Mouse (Mus musculus): ENCODE measurements around the gene Mapre3. TPM values are rescaled to one million over a fixed set of nuclear protein-coding genes. Genes with fewer than 3 reads are reported as not detected.
A peak's percentile ranks its signal among the peaks of the same experiment; 100 is the strongest.

Mapre3 gene
- polyA plus RNA-seq (2015; fragmentation: Nextera tagmentation; extraction: Ambion mirVana): 138 and 157 TPM in 2 replicates

DNA sequence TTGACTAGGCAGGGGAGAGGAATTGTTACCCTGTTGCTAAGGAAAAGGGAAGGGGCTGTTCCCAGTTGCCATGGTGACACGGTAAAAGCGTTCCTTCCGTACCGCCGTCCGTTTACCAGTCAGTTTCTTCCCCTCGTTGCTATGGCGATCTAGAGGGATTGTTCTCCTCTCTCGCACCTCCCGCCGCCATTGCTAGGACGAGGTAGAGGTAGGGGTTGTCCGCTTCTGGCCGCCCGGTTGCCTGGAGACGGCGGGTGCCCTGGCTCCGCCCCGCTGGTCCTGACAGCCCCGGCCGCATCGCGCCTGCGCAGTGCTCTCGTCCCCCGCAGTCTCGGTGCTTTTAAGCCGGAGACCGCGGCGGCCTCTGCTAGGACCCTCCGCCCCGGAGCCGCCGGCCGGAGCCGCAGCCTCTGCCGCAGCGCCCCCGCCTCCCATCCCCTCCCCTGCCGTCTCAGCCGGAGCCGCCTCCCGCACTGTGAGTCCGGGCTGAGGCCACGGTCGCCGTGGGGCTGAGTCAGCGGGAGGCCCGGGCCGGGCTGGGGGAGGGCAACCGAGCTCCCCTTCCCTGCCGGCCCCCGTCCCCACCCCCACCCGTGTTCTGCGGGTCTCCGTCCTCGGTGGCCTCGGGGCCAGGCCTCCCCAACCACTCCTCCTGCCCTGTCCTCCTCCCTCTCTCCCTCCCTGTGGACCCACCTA is at the start of gene Mapre3:
Gene Mapre3 (plus strand): TSS at position 218 of the 696 bp plus-strand sequence.
- H3K27ac ChIP-seq (replicated peaks): peak within 1 kb of the TSS; percentile 94
- H3K36me3 ChIP-seq: no peaks in the 10 kb centered on the region
- peak within 1 kb of the TSS; percentile 69 for H3K4me2 ChIP-seq
- 0% methylated on average over 46 of the region's 59 CpGs for WGBS
- peak within 1 kb of the TSS; percentile 79 for H3K4me3 ChIP-seq
- H3K9ac ChIP-seq: peak within 1 kb of the TSS; percentile 90
- peak; percentile 97 for ATAC-seq (ENCODE audit: low FRiP score, low read depth)
- no peaks in the 10 kb centered on the region for H3K27me3 ChIP-seq
- no peaks in the 10 kb centered on the region for H3K9me3 ChIP-seq
- H3K4me1 ChIP-seq (replicated peaks): peaks cover 41% of the 10 kb centered on the region

GRCm38 (mm10) chr5:30765596-30766370 is 48.7 kb upstream of the Mapre3 start:
- Histone ChIP-seq H3K4me1 (replicated peaks) (peaks cover 73% of the 10 kb centered on the region), H3K27ac (replicated peaks) (peak overlapping the region; percentile 23), H3K36me3 (0 out of 2 replicates have a peak, but pooled peaks cover 4% of the 10 kb centered on the region), H3K4me3 (no peak overlapping the region), H3K9ac (no peak overlapping the region), H3K27me3 (no peaks in the 10 kb centered on the region), H3K4me2 (no peak overlapping the region), H3K9me3 (no peaks in the 10 kb centered on the region)
- peak; percentile 21 for ATAC-seq (ENCODE audit: low FRiP score, low read depth)
- WGBS: 59% methylated on average over 12 of the region's 12 CpGs

DNA sequence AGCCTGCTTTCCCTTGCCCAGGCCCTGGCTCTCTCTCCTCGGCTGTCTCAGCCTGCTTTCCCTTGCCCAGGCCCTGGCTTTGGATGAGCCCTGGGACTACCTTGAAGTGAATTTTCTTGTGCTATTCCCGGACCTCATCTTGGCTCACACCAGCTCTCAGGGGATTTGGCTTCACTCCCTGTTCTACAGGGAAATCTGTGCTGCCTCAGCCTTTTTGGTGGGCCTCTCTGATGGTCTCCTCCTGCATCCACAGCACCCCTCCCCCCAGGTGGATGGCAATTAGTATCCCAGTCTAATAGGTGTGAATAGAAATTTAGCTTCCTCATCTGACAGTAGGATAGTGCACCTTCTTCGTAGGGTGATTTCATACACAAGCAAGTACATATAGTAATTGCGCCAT is 46.4 kb upstream of the Mapre3 start:
- Histone ChIP-seq H3K27me3 (no peaks in the 10 kb centered on the region), H3K9ac (no peak overlapping the region), H3K9me3 (no peaks in the 10 kb centered on the region), H3K4me1 (replicated peaks) (peaks cover 72% of the 10 kb centered on the region), H3K27ac (replicated peaks) (peak overlapping the region; percentile 41), H3K36me3 (0 out of 2 replicates have a peak, but pooled peaks cover 4% of the 10 kb centered on the region), H3K4me3 (no peak overlapping the region), H3K4me2 (no peak overlapping the region)
- ATAC-seq (ENCODE audit: low FRiP score, low read depth): no peak
- 49% methylated on average over 4 of the region's 4 CpGs for WGBS

DNA sequence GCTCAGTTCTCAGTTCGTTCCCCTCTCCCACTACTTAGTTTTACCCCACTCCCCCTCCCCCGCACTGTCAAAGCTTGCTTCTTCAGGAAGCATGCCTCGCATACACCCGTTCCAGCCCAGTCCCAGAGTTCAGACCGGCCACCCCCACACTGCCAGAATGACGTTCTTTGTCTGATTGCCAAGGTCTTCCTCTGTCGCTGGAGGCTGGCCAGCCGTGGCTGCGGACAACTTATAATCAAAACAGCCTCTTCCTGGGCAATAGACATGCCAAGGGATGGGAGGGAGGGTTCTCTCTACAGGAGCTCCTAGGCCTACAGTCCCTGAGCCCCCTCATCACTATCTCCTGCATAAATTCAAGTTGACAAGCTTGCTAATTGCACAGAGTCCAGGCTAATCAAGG is 45.8 kb upstream of the Mapre3 start:
- WGBS: 14% methylated on average over 9 of the region's 9 CpGs
- no peak overlapping the region for H3K9ac ChIP-seq

DNA sequence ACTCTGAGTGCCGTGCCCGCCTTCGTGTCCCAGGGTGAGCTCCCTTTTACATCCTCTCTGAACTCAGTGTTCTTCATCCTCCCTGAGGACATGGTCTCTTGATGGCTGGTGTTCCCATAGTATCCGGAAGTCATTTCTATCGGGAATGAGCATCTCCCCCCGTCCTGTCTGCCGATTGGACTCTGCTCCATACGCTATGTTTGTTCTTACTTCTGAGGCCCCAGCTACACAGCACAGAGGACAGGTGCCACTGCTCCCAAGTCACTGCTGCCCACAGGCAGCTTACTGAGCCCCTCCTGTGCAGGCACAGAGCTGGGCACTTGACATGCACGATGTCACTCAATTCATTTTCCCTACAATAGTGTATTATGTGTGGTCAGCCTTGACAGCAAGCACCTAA is 45.4 kb upstream of the Mapre3 start:
- Histone ChIP-seq H3K9ac (no peak overlapping the region), H3K27me3 (no peaks in the 10 kb centered on the region), H3K36me3 (0 out of 2 replicates have a peak, but pooled peaks cover 4% of the 10 kb centered on the region), H3K9me3 (no peaks in the 10 kb centered on the region), H3K27ac (replicated peaks) (peak overlapping the region; percentile 41; the same call in 1 of the 2 replicates), H3K4me3 (no peak overlapping the region), H3K4me1 (replicated peaks) (peaks cover 70% of the 10 kb centered on the region), H3K4me2 (no peak overlapping the region)
- 69% methylated on average over 9 of the region's 9 CpGs for WGBS
- no peak for ATAC-seq (ENCODE audit: low FRiP score, low read depth)

More for the DNA sequence above, 45.8 kb upstream of the Mapre3 start:
- peak overlapping the region; percentile 41; the same call in 1 of the 2 replicates for H3K27ac ChIP-seq (replicated peaks)
- ATAC-seq (ENCODE audit: low FRiP score, low read depth): peak; percentile 62
- H3K4me2 ChIP-seq: no peak overlapping the region
- no peaks in the 10 kb centered on the region for H3K9me3 ChIP-seq
- H3K27me3 ChIP-seq: no peaks in the 10 kb centered on the region
- 0 out of 2 replicates have a peak, but pooled peaks cover 4% of the 10 kb centered on the region for H3K36me3 ChIP-seq
- H3K4me1 ChIP-seq (replicated peaks): peaks cover 70% of the 10 kb centered on the region
- H3K4me3 ChIP-seq: no peak overlapping the region

GRCm38 (mm10) chr5:30774601-30775371 is 39.7 kb upstream of the Mapre3 start:
- Histone ChIP-seq H3K27ac (replicated peaks) (peak overlapping the region; percentile 65), H3K4me1 (replicated peaks) (peaks cover 31% of the 10 kb centered on the region), H3K9me3 (no peaks in the 10 kb centered on the region), H3K4me3 (peak overlapping the region; percentile 25), H3K27me3 (no peaks in the 10 kb centered on the region), H3K4me2 (peak overlapping the region; percentile 49), H3K9ac (no peak overlapping the region), H3K36me3 (peaks cover 18% of the 10 kb centered on the region)
- ATAC-seq (ENCODE audit: low FRiP score, low read depth): peak; percentile 87
- 6% methylated on average over 20 of the region's 20 CpGs for WGBS

DNA sequence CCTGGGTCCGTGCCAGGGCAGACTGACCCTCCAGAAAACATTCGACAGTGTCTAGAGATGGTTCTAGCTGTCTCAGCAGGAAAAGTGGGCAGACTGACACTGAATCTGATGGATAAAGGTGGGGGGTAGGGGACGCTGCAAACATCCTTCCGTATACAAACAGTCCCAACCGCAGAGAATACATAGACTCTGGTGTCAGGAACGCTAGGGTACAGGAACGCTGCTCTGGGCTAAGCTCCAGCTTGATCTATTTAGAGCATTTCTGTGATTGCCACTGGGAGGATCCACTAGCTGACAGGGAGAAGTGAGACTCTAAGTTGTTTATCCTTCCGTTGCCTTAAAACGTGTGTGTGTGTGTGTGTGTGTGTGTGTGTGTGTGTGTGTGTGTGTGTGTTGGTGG is 33.7 kb upstream of the Mapre3 start:
- no peaks in the 10 kb centered on the region for H3K9me3 ChIP-seq
- ATAC-seq (ENCODE audit: low FRiP score, low read depth): no peak
- peaks cover 73% of the 10 kb centered on the region for H3K36me3 ChIP-seq
- no peak overlapping the region for H3K27ac ChIP-seq (replicated peaks)
- no peak overlapping the region for H3K4me3 ChIP-seq
- 75% methylated on average over 9 of the region's 9 CpGs for WGBS
- no peak overlapping the region for H3K4me2 ChIP-seq
- H3K4me1 ChIP-seq (replicated peaks): no peaks in the 10 kb centered on the region
- H3K9ac ChIP-seq: no peak overlapping the region
- no peaks in the 10 kb centered on the region for H3K27me3 ChIP-seq

DNA sequence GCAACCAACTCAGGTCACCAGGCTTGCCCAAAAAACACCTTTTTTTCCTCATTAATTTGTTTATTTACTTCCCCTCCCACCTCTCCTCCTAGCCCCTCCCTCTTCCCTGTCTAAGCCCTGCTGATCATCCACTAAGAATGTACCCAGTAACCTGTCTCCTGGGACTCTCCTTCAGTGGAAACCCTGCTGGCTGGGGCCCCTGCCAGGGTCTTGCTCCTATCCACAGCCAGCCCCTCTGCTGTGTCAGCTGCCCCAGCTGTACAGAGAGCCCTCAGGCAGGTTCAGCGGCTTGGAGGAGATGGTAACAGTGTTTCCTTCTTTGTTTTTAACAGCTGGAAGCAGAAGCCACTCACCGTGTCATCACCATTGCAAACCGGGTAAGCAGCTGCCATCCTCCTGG is 33.3 kb upstream of the Mapre3 start:
- H3K9ac ChIP-seq: no peak overlapping the region
- 45% methylated on average over 3 of the region's 3 CpGs for WGBS
- no peak for ATAC-seq (ENCODE audit: low FRiP score, low read depth)
- H3K36me3 ChIP-seq: peaks cover 77% of the 10 kb centered on the region
- H3K9me3 ChIP-seq: no peaks in the 10 kb centered on the region
- no peaks in the 10 kb centered on the region for H3K27me3 ChIP-seq
- no peak overlapping the region for H3K4me3 ChIP-seq
- H3K4me1 ChIP-seq (replicated peaks): no peaks in the 10 kb centered on the region
- no peak overlapping the region for H3K27ac ChIP-seq (replicated peaks)
- H3K4me2 ChIP-seq: no peak overlapping the region

GRCm38 (mm10) chr5:30787381-30787780 is 27.1 kb upstream of the Mapre3 start:
- ATAC-seq (ENCODE audit: low FRiP score, low read depth): no peak
- Histone ChIP-seq H3K4me2 (no peak overlapping the region), H3K27ac (replicated peaks) (no peak overlapping the region), H3K9me3 (no peaks in the 10 kb centered on the region), H3K36me3 (peaks cover 89% of the 10 kb centered on the region), H3K4me1 (replicated peaks) (no peaks in the 10 kb centered on the region), H3K4me3 (no peak overlapping the region), H3K9ac (no peak overlapping the region), H3K27me3 (no peaks in the 10 kb centered on the region)
- 92% methylated on average over 5 of the region's 5 CpGs for WGBS

GRCm38 (mm10) chr5:30790047-30790446 is 24.4 kb upstream of the Mapre3 start:
- H3K9me3 ChIP-seq: no peaks in the 10 kb centered on the region
- H3K27me3 ChIP-seq: no peaks in the 10 kb centered on the region
- no peak overlapping the region for H3K27ac ChIP-seq (replicated peaks)
- no peaks in the 10 kb centered on the region for H3K4me1 ChIP-seq (replicated peaks)
- ATAC-seq (ENCODE audit: low FRiP score, low read depth): no peak
- WGBS: 87% methylated on average over 3 of the region's 3 CpGs
- H3K36me3 ChIP-seq: peaks cover 89% of the 10 kb centered on the region
- no peak overlapping the region for H3K9ac ChIP-seq
- H3K4me2 ChIP-seq: no peak overlapping the region
- H3K4me3 ChIP-seq: no peak overlapping the region

- Histone ChIP-seq H3K27me3 (no peaks in the 10 kb centered on the region), H3K27ac (replicated peaks) (no peak overlapping the region), H3K4me2 (no peak overlapping the region), H3K4me3 (no peak overlapping the region), H3K4me1 (replicated peaks) (peaks cover 5% of the 10 kb centered on the region; the same call in 1 of the 2 replicates), H3K9me3 (no peaks in the 10 kb centered on the region), H3K36me3 (peaks cover 65% of the 10 kb centered on the region), H3K9ac (no peak overlapping the region)
- peak; percentile 55 for ATAC-seq (ENCODE audit: low FRiP score, low read depth)
- 19% methylated on average over 12 of the region's 12 CpGs for WGBS
Observed at GRCm38 (mm10) chr5:30796125-30796524, 18.3 kb upstream of the Mapre3 start.
